Mouse (Mus musculus): Measurements from ENCODE around the gene Helz. TPM values are rescaled to one million over a fixed set of nuclear protein-coding genes. Genes with fewer than 3 reads are reported as not detected.
"Not testable (repeated sequence)": the region's sequence is repeated elsewhere in the genome, so short reads cannot be mapped to it uniquely, and the experiment has no call there.

Gene Helz
- polyA plus RNA-seq, 1 experiment from 2014 or later = 19.1 TPM

DNA sequence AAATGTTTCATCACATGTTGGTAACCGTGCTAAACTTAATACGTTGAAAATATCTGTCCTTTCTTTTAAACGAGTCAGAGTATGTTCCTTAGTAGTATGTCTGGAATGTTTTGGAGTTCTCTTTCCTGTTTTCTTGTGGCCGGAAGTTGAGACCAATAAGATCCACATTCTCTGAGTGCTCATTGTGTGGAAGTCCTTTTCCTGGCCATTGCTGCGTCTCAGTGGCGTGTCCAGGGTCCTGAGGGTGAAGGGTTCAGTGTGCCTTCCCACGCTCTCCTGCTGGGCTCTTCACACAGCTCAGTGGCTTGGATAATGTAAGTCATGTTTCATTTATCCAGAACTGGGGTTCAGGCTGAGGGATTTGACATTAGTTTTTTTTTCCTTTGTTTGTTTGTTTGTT is 30.5 kb downstream of the Helz start:
- Histone ChIP-seq H3K27ac (no peak overlapping the region), H3K9me3 (no peaks in the 10 kb centered on the region), H3K9ac (replicated peaks) (no peak overlapping the region), H3K4me3 (replicated peaks) (no peak overlapping the region), H3K27me3 (no peaks in the 10 kb centered on the region), H3K36me3 (peaks cover 68% of the 10 kb centered on the region), H3K4me2 (no peak overlapping the region), H3K4me1 (replicated peaks) (0 out of 2 replicates have a peak, but pooled peaks cover 3% of the 10 kb centered on the region)
- ATAC-seq (ENCODE audit: insufficient number of reproducible peaks, insufficient read depth, low FRiP score, low TSS enrichment, low read depth) = no peak
- WGBS = 87% methylated on average over 7 of the region's 7 CpGs

DNA sequence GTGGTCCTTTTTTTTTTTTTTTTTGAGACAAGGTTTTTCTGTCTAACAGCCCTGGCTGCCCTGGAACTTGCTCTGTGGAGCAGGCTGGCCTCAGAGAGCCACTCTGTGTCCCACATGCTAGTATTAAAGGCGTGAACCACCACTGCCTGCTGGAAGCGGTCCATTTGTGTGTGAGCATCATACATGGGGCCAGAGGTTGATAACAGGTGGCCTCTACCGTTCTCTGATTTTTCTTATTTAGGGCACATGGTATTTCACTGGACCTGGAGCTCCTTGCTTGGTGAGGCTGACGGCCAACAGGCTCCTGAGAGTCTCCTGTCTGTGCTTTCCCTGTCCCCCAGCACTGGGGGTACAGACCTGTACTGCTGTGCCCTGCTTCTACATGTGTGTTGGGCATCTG is 33.1 kb downstream of the Helz start:
- H3K27ac ChIP-seq = no peak overlapping the region
- ATAC-seq (ENCODE audit: insufficient number of reproducible peaks, insufficient read depth, low FRiP score, low TSS enrichment, low read depth) = no peak
- peaks cover 7% of the 10 kb centered on the region; the same call in 1 of the 2 replicates for H3K4me1 ChIP-seq (replicated peaks)
- H3K4me3 ChIP-seq (replicated peaks) = no peak overlapping the region
- no peak overlapping the region for H3K9ac ChIP-seq (replicated peaks)
- H3K9me3 ChIP-seq = no peaks in the 10 kb centered on the region
- H3K4me2 ChIP-seq = no peak overlapping the region
- H3K36me3 ChIP-seq = peaks cover 58% of the 10 kb centered on the region
- no peaks in the 10 kb centered on the region for H3K27me3 ChIP-seq
- 94% methylated on average over 4 of the region's 4 CpGs for WGBS

DNA sequence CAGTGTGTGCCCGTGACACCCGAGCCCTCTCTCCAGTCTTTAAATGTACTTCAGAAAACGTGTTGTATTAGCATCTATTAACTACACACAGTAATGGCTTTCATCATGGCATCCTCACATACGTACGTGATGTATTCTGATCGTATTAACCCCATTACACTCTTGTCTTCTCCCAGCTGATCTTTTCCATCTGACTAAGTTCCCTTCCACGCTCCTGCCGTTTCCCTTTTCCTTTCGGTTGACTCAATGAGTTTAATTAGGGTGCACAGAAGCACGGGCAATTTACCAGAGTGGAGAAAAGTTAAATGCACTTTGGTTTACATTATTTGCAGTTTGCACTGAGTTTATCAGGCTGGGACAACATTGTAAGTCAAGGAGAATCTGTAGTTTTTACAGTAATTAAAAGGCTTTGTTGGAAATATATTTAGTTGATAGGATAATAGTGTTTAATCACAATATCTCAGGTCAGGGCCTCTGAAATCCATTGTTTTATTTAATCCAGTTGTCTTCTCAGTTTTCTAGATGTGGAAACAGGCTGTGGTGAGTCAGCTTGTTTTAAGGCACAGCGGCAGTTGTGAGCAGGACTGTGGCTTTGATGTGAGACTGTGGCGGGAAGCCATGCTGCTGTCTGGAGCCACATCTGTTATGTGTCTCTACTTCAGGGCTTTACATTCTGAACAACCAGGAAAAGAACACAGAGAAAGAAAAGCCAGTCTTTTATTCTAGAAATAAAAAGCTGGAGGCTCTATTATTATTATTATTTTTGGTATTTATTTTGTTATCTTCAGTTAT is 37.1 kb downstream of the Helz start:
- no peaks in the 10 kb centered on the region for H3K9me3 ChIP-seq
- no peak overlapping the region for H3K27ac ChIP-seq
- H3K36me3 ChIP-seq = peaks cover 49% of the 10 kb centered on the region
- H3K4me2 ChIP-seq = no peak overlapping the region
- H3K27me3 ChIP-seq = no peaks in the 10 kb centered on the region
- WGBS = 37% methylated on average over 12 of the region's 12 CpGs
- peaks cover 7% of the 10 kb centered on the region; the same call in 1 of the 2 replicates for H3K4me1 ChIP-seq (replicated peaks)
- H3K9ac ChIP-seq (replicated peaks) = no peak overlapping the region
- no peak overlapping the region for H3K4me3 ChIP-seq (replicated peaks)
- no peak for ATAC-seq (ENCODE audit: insufficient number of reproducible peaks, insufficient read depth, low FRiP score, low TSS enrichment, low read depth)

DNA sequence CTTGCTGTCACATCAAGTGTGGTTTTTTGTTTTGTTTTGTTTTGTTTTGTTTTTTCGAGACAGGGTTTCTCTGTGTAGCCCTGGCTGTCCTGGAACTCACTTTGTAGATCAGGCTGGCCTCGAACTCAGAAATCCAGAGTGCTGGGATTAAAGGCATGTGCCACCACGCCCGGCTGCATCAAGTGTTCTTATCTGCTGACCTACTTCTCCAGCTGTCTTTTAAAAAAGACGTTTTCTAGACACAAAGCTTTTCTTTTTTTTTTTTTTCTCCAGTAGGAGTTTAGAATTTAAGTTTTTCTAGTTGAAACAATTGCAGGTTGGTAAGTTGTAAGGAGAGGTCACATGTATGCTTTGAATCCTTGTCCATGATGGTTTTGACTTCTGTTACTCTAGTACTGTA is 38.4 kb downstream of the Helz start:
- H3K36me3 ChIP-seq = peaks cover 41% of the 10 kb centered on the region
- not testable (repeated sequence) for H3K9me3 ChIP-seq; H3K27ac ChIP-seq; H3K4me3 ChIP-seq (replicated peaks); H3K4me2 ChIP-seq; H3K4me1 ChIP-seq (replicated peaks); ATAC-seq (ENCODE audit: insufficient number of reproducible peaks, insufficient read depth, low FRiP score, low TSS enrichment, low read depth); H3K27me3 ChIP-seq; H3K9ac ChIP-seq (replicated peaks)
- WGBS = 93% methylated on average over 5 of the region's 5 CpGs

DNA sequence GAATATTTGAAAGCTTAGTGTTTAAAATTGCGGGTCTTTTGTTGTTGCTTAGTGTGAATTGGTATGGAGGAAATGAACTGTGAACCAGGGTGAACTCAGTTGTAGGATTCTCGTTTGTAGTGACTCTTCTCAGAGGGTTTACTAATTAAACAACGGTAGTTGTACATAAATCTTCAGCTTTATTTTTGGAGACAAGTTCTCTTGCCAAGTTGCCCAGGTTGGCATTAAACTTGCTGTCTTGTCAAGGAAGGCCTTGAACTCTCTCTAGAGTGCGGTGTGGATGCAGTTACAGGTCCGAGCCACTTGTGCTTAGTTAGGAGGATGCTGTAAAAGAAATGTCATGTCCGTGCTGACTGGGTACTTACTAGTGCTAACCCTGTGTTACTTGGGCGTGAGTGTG is 39.4 kb downstream of the Helz start:
- H3K9me3 ChIP-seq = no peaks in the 10 kb centered on the region
- no peak for ATAC-seq (ENCODE audit: insufficient number of reproducible peaks, insufficient read depth, low FRiP score, low TSS enrichment, low read depth)
- no peak overlapping the region for H3K4me3 ChIP-seq (replicated peaks)
- H3K4me2 ChIP-seq = no peak overlapping the region
- peaks cover 41% of the 10 kb centered on the region for H3K36me3 ChIP-seq
- H3K27me3 ChIP-seq = no peaks in the 10 kb centered on the region
- WGBS = 84% methylated on average over 7 of the region's 7 CpGs
- H3K4me1 ChIP-seq (replicated peaks) = peaks cover 7% of the 10 kb centered on the region; the same call in 1 of the 2 replicates
- H3K27ac ChIP-seq = no peak overlapping the region
- no peak overlapping the region for H3K9ac ChIP-seq (replicated peaks)

DNA sequence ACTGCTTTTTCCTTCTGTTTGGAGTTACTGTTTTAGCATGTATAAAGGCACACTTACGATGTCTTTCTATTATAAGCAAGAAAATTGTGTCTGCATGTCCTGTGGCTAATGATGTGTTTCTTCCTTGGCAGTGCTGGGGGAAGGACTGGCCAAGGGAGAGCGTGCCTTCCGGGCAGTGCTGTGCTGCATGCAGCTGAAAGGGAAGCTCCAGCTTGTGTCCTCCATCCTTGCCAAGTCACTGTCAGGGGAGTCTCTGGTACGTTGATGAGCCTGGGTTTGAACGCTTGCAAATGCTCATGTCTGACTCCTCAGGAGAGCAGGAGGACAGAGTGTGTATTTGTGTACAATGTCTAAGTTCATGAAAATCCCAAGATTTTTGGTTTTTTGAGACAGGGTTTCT is 44.8 kb downstream of the Helz start:
- H3K9me3 ChIP-seq = no peaks in the 10 kb centered on the region
- no peaks in the 10 kb centered on the region for H3K4me1 ChIP-seq (replicated peaks)
- H3K27me3 ChIP-seq = no peaks in the 10 kb centered on the region
- no peak overlapping the region for H3K27ac ChIP-seq
- no peak overlapping the region for H3K4me2 ChIP-seq
- H3K36me3 ChIP-seq = peaks cover 65% of the 10 kb centered on the region
- H3K9ac ChIP-seq (replicated peaks) = no peak overlapping the region
- no peak overlapping the region for H3K4me3 ChIP-seq (replicated peaks)
- WGBS = 93% methylated on average over 5 of the region's 5 CpGs
- ATAC-seq (ENCODE audit: insufficient number of reproducible peaks, insufficient read depth, low FRiP score, low TSS enrichment, low read depth) = no peak

DNA sequence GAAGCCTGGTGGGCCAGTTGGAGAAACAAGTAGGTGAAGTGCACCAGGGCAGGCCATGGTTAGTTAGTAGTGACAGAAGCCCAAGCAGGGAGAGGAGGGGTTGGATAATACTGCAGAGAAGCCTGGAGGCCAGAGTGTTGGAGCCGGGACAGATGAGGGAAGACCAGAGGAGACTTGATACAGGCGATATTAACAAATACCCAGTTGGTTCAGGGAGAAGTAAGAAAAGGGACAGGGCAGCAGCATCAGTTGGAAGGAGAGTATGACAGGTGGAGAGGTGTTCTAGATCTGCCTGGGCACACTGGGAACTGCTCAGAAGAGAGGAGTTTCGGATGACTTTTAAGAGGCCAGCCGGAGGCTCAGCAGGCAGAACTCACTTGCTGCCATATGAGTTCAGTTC is 49.7 kb downstream of the Helz start:
- Histone ChIP-seq H3K36me3 (peaks cover 75% of the 10 kb centered on the region), H3K4me2 (no peak overlapping the region), H3K9ac (replicated peaks) (no peak overlapping the region), H3K27ac (no peak overlapping the region), H3K4me3 (replicated peaks) (no peak overlapping the region), H3K4me1 (replicated peaks) (no peaks in the 10 kb centered on the region), H3K9me3 (no peaks in the 10 kb centered on the region), H3K27me3 (no peaks in the 10 kb centered on the region)
- 95% methylated on average over 4 of the region's 4 CpGs for WGBS
- ATAC-seq (ENCODE audit: insufficient number of reproducible peaks, insufficient read depth, low FRiP score, low TSS enrichment, low read depth) = no peak

DNA sequence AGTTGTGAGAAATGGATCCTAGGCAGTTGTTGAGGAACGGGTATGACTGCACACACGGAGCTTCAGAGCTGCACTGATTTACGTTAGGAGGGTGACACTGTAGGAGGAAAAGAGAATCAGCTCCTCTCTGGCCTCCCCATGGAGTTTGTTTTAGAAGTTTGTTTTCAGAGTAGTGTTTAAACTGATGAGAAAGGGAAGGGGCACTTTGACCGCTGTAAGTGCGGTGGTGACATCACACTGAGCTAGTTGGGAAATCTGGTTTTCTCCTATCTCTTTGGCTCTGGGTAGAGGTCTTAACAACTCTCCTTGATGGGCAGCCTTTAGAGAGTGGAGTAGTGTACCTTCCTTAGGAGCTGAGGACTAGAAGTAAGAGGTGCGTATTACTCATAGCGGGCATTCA is 58.0 kb downstream of the Helz start:
- H3K9me3 ChIP-seq = no peaks in the 10 kb centered on the region
- no peak overlapping the region for H3K4me3 ChIP-seq (replicated peaks)
- no peaks in the 10 kb centered on the region for H3K4me1 ChIP-seq (replicated peaks)
- H3K27ac ChIP-seq = no peak overlapping the region
- no peak for ATAC-seq (ENCODE audit: insufficient number of reproducible peaks, insufficient read depth, low FRiP score, low TSS enrichment, low read depth)
- 94% methylated on average over 7 of the region's 7 CpGs for whole genome bisulfite sequencing
- H3K9ac ChIP-seq (replicated peaks) = no peak overlapping the region
- no peaks in the 10 kb centered on the region for H3K27me3 ChIP-seq
- peaks cover 67% of the 10 kb centered on the region for H3K36me3 ChIP-seq
- H3K4me2 ChIP-seq = no peak overlapping the region

DNA sequence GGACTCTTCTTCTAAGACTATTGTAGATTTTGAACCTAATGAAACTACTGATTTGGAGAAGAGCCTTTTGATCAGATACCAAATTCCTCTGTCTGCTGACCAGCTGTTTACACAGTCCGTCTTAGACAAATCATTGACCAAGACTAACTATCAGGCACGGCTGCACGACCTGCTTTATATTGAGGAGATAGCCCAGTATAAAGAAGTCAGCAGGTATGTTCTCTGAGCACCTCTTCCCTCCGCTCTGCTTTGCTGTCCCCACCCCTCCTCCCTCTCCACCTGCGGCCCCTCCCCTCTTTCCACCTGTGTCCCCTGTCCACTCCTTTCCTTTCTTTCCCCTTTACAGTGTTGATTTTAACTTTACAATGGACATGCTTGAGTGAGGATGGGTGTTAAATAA is 66.2 kb downstream of the Helz start:
- Histone ChIP-seq H3K9me3 (no peaks in the 10 kb centered on the region), H3K27me3 (no peaks in the 10 kb centered on the region), H3K27ac (no peak overlapping the region), H3K9ac (replicated peaks) (no peak overlapping the region), H3K36me3 (peaks cover 37% of the 10 kb centered on the region), H3K4me1 (replicated peaks) (no peaks in the 10 kb centered on the region), H3K4me3 (replicated peaks) (no peak overlapping the region), H3K4me2 (no peak overlapping the region)
- no peak for ATAC-seq (ENCODE audit: insufficient number of reproducible peaks, insufficient read depth, low FRiP score, low TSS enrichment, low read depth)
- 89% methylated on average over 5 of the region's 5 CpGs for WGBS

DNA sequence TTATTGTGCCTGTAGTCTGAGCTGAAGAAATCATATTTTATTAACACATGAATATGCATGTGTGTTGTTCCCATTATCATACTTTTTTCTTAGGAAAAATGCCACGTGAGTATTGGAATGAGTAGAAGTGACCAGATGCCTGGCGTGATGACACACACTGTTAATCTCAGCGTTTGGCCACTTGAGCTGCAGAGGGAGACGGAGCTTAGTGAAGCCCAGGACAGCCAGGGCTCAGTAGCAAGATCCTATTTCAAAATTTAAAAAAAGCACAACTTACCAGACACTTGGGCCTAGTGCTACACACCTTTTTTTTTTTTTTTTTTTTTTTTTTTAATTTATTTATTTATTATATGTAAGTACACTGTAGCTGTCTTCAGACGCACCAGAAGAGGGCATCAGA is 68.0 kb downstream of the Helz start:
- Histone ChIP-seq H3K27ac (no peak overlapping the region), H3K4me2 (no peak overlapping the region), H3K9ac (replicated peaks) (no peak overlapping the region), H3K4me3 (replicated peaks) (no peak overlapping the region), H3K4me1 (replicated peaks) (no peaks in the 10 kb centered on the region), H3K9me3 (no peaks in the 10 kb centered on the region), H3K36me3 (peaks cover 52% of the 10 kb centered on the region), H3K27me3 (no peaks in the 10 kb centered on the region)
- WGBS = 95% methylated on average over 4 of the region's 5 CpGs
- ATAC-seq (ENCODE audit: insufficient number of reproducible peaks, insufficient read depth, low FRiP score, low TSS enrichment, low read depth) = no peak

DNA sequence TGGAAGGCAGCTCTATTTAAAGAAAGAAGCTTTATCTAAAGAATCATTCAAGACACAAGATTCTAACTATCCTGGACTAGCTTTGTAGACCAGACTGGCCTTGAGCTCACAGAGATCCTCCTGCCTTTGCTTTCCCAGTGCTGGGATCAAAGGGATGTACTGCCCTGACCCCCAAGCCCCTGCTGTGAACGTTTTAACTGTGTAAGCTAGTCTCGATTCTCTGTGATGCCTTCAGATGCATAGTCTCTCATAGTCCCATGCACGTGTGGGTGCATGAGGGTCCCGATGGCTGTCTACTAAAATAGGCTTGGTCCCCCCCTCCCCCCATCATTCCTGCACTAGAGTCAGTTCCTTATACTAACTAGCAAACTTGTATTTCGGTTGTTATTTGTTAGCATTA is 70.2 kb downstream of the Helz start:
- no peak for ATAC-seq (ENCODE audit: insufficient number of reproducible peaks, insufficient read depth, low FRiP score, low TSS enrichment, low read depth)
- Histone ChIP-seq H3K27ac (no peak overlapping the region), H3K36me3 (peaks cover 55% of the 10 kb centered on the region), H3K9me3 (no peaks in the 10 kb centered on the region), H3K4me1 (replicated peaks) (no peaks in the 10 kb centered on the region), H3K27me3 (no peaks in the 10 kb centered on the region), H3K9ac (replicated peaks) (no peak overlapping the region), H3K4me2 (no peak overlapping the region), H3K4me3 (replicated peaks) (no peak overlapping the region)
- WGBS = 58% methylated on average over 5 of the region's 5 CpGs

DNA sequence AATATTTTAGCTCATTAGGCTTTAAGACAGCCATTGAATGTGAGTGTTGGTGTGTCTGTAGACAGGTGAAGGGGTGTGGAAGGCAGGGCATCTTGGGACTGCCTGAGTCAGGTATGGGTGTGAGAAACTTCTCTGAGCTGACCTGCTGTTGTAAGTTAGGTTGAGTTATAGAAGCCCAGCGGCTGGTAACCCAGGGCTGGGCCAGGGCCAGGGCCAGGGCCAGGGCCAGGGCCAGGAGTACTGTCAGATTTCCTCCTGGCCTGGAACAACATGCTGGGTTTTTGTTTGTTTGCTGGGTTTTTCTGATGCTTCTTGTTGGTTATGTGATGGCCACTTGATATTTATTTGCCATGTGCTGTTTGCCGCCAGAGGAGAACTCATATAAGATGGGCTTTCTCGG is 76.9 kb downstream of the Helz start:
- no peak for ATAC-seq (ENCODE audit: insufficient number of reproducible peaks, insufficient read depth, low FRiP score, low TSS enrichment, low read depth)
- peaks cover 46% of the 10 kb centered on the region for H3K36me3 ChIP-seq
- 95% methylated on average over 3 of the region's 3 CpGs for WGBS

More for the DNA sequence above, 76.9 kb downstream of the Helz start:
- Histone ChIP-seq H3K4me1 (replicated peaks) (peaks cover 5% of the 10 kb centered on the region), H3K4me2 (no peak overlapping the region), H3K27me3 (no peaks in the 10 kb centered on the region), H3K27ac (no peak overlapping the region), H3K9me3 (no peaks in the 10 kb centered on the region), H3K9ac (replicated peaks) (no peak overlapping the region), H3K4me3 (replicated peaks) (no peak overlapping the region)

Data from limb, embryonic 12.5 days (tissue).